Comparison of ENCODE assay signal across 9 mouse cellular contexts in genomic region chr13:38064854-38065663, GRCm38 (mm10). TPM values are rescaled to one million over a fixed set of nuclear protein-coding genes. Genes with fewer than 3 reads are reported as not detected.
A peak's percentile ranks its signal among the peaks of the same experiment; 100 is the strongest.
DNase-seq lines count a peak whose midpoint lies in the region; ATAC-seq and TF ChIP-seq lines count a peak whose summit lies in the region.
"Had no signal": no experiment of that assay in that cellular context is flagged by ENCODE, and none has a peak within 500 bp of the region (broad histone marks: within the 10 kb centered on the region; RNA-seq: fewer than 3 reads in every experiment).

No protein-coding gene starts in this region.

- dilution Hi-C loops in CH12.LX (cut with MboI; ENCODE audit: extremely low pct_ligation_motif_present, extremely low pct_unique_long_range_greater_than_20kb, low sequenced_read_pairs): no loop called here

- H3K9me3 ChIP-seq in CH12.LX (replicated peaks; ENCODE audit: low read length): no peaks in the 10 kb centered on the region
- H3K9me3 ChIP-seq in kidney, embryonic 16.5 days (ENCODE audit: low read length): no peaks in the 10 kb centered on the region
- H3K9me3 ChIP-seq in liver, embryonic 15.5 days (replicated peaks): no peaks in the 10 kb centered on the region

- in situ Hi-C loops in CH12.LX (cut with MboI; ENCODE audit: low pct_ligation_motif_present, low pct_unique_long_range_greater_than_20kb, low sequenced_read_pairs): loop anchor here (10.0 to 25.0 kb wide), 2 partner anchors 130 to 522 kb away; no protein-coding TSS in a partner anchor

- 66% methylated on average over 11 of the region's 11 CpGs for WGBS in kidney, embryonic 16.5 days
- 48% methylated on average over 11 of the region's 11 CpGs for WGBS in liver, embryonic 15.5 days (ENCODE audit: insufficient replicate concordance)

- no peak overlapping the region for H3K27ac ChIP-seq in CH12.LX (ENCODE audit: insufficient read depth, low read depth)
- H3K27ac ChIP-seq in kidney, embryonic 16.5 days (ENCODE audit: low read length): no peak overlapping the region
- no peak overlapping the region for H3K27ac ChIP-seq in liver, embryonic 15.5 days (replicated peaks)
- H3K27ac ChIP-seq: macrophage had no signal

- H3K4me3 ChIP-seq in CH12.LX (replicated peaks in 1 of 3; ENCODE audit: low read depth in 2 of 3, low read length in 2 of 3, poor library complexity in 1 of 3): no peak overlapping the region
- H3K4me3 ChIP-seq in kidney, embryonic 16.5 days (ENCODE audit: low read length): no peak overlapping the region
- H3K4me3 ChIP-seq in liver, embryonic 15.5 days (replicated peaks): no peak overlapping the region

- peak; percentile 86 for TF ChIP-seq RAD21 in CH12.LX (IDR thresholded peaks at IDR 0.05; ENCODE audit: low read depth, low read length)

- H3K4me2 ChIP-seq in CH12.LX (ENCODE audit: insufficient read depth, low read depth, poor library complexity, severe bottlenecking): no peak overlapping the region
- no peak overlapping the region for H3K4me2 ChIP-seq in kidney, embryonic 16.5 days (replicated peaks; ENCODE audit: low read depth, low read length)
- H3K4me2 ChIP-seq in liver, embryonic 15.5 days: no peak overlapping the region

- no peak for TF ChIP-seq POLR2A in CH12.LX (IDR thresholded peaks at IDR 0.05; ENCODE audit: low read depth, low read length)

- TF ChIP-seq CTCF in CH12.LX (conservative IDR thresholded peaks at IDR 0.05 in 1 of 2, IDR thresholded peaks at IDR 0.05 in 1 of 2; ENCODE audit: low read depth in 2 of 2, low read length in 2 of 2): peak; percentile 67 to 85

- no peak for TF ChIP-seq EP300 in CH12.LX (IDR thresholded peaks at IDR 0.05; ENCODE audit: low read length)

- no peaks in the 10 kb centered on the region for H3K27me3 ChIP-seq in CH12.LX (replicated peaks)
- no peaks in the 10 kb centered on the region for H3K27me3 ChIP-seq in kidney, embryonic 16.5 days (ENCODE audit: insufficient read depth, low read length)
- no peaks in the 10 kb centered on the region for H3K27me3 ChIP-seq in liver, embryonic 15.5 days

- peak; percentile 9 for DNase-seq in cerebellum, adult 11 months
- peak; percentile 70 for DNase-seq in CH12.LX (ENCODE audit: extremely low read depth)
- DNase-seq in c-Kit-positive CD71-positive TER-119-positive erythroid progenitor cells, embryonic 14.5 days (ENCODE audit: low spot score): peak; percentile 57
- peak; percentile 9 to 42 for DNase-seq in frontal cortex, postnatal 36 days (ENCODE audit: low spot score in 2 of 2)
- peak; percentile 38 for DNase-seq in retina, adult 2 months (ENCODE audit: low read depth, low spot score)

- ATAC-seq in cerebellum, adult (ENCODE audit: insufficient number of reproducible peaks, low FRiP score, low TSS enrichment): no peak; the same call in 1 of the 2 replicates
- ATAC-seq in kidney, embryonic 16.5 days (ENCODE audit: low FRiP score, low TSS enrichment): peak; percentile 59; the same call in 1 of the 2 replicates
- peak; percentile 56; the same call in 1 of the 2 replicates for ATAC-seq in liver, embryonic 15.5 days (ENCODE audit: insufficient read depth)

- no peak overlapping the region for H3K9ac ChIP-seq in CH12.LX (ENCODE audit: insufficient read depth, low read depth)
- no peak overlapping the region for H3K9ac ChIP-seq in kidney, embryonic 16.5 days (replicated peaks; ENCODE audit: low read length)
- no peak overlapping the region for H3K9ac ChIP-seq in liver, embryonic 15.5 days

- peaks cover 25 to 71% of the 10 kb centered on the region in 2 experiments for H3K36me3 ChIP-seq in CH12.LX (replicated peaks in 1 of 2; ENCODE audit: control insufficient read depth in 1 of 2, insufficient read depth in 1 of 2, low read length in 1 of 2)
- peaks cover 14% of the 10 kb centered on the region for H3K36me3 ChIP-seq in kidney, embryonic 16.5 days (ENCODE audit: insufficient read depth, low read length)
- peaks cover 35% of the 10 kb centered on the region for H3K36me3 ChIP-seq in liver, embryonic 15.5 days (replicated peaks)

- no peaks in the 10 kb centered on the region for H3K4me1 ChIP-seq in CH12.LX (ENCODE audit: control insufficient read depth in 1 of 2, insufficient read depth in 2 of 2)
- no peaks in the 10 kb centered on the region for H3K4me1 ChIP-seq in kidney, embryonic 16.5 days (ENCODE audit: insufficient read depth, low read length)
- H3K4me1 ChIP-seq in liver, embryonic 15.5 days (replicated peaks): no peaks in the 10 kb centered on the region

- no peaks in the 10 kb centered on the region for H3K79me2 ChIP-seq in CH12.LX (replicated peaks; ENCODE audit: control insufficient read depth, extremely low read depth, insufficient read depth, poor library complexity, severe bottlenecking)

TF ChIP-seq in CH12.LX, 34 proteins besides CTCF, POLR2A, EP300 and RAD21:
- TF ChIP-seq UBTF (IDR thresholded peaks at IDR 0.05; ENCODE audit: low read depth, low read length) (no peak), CHD1 (IDR thresholded peaks at IDR 0.05; ENCODE audit: low read depth, low read length) (no peak), SMC3 (IDR thresholded peaks at IDR 0.05; ENCODE audit: low read depth, low read length) (peak; percentile 82), RCOR1 (conservative IDR thresholded peaks at IDR 0.05; ENCODE audit: low read depth, low read length) (no peak)

RNA-seq across cellular contexts. Expression of gene Cage1, which starts 28.2 kb away (rescaled TPM):
- total RNA-seq in CH12.LX (2012; rRNA removed) (1.1 and 1.2 TPM in 2 replicates), CH12.LX (2014; rRNA removed) (1.3 and 1.6 TPM in 2 replicates)
- polyA plus RNA-seq in CH12.LX (2012; ENCODE audit: insufficient read length, low read depth): 1.4 and 1.5 TPM in 2 replicates
- polyA plus RNA-seq in kidney, embryonic 16.5 days (2015; fragmentation: Nextera tagmentation; extraction: Ambion mirVana): 1.1 and 1.4 TPM in 2 replicates
- polyA plus RNA-seq in liver, embryonic 15.5 days (2015; fragmentation: Nextera tagmentation; extraction: Ambion mirVana): 0.30 and 0.35 TPM in 2 replicates

RNA-seq across cellular contexts. Expression of gene Riok1, which starts 28.3 kb away (rescaled TPM):
- total RNA-seq in CH12.LX (2012; rRNA removed): 33.9 and 42.6 TPM in 2 replicates
- 67.0 and 70.9 TPM in 2 replicates for total RNA-seq in CH12.LX (2014; rRNA removed)
- 52.2 and 52.4 TPM in 2 replicates for polyA plus RNA-seq in CH12.LX (2012; ENCODE audit: insufficient read length, low read depth)
- polyA plus RNA-seq in kidney, embryonic 16.5 days (2015; fragmentation: Nextera tagmentation; extraction: Ambion mirVana): 49.3 and 54.0 TPM in 2 replicates
- polyA plus RNA-seq in liver, embryonic 15.5 days (2015; fragmentation: Nextera tagmentation; extraction: Ambion mirVana): 17.7 and 19.0 TPM in 2 replicates

Comparison
In these comparisons a context has a peak if more than half of its experiments do, and no peak if none do; other contexts are left out.
1. DNase-seq: peak in every context shown above with its lines; median percentile 70 in CH12.LX; 57 in c-Kit-positive CD71-positive TER-119-positive erythroid progenitor cells, embryonic 14.5 days; 38 in retina, adult 2 months; 26 in frontal cortex, postnatal 36 days; 9 in cerebellum, adult 11 months.